Mouse (Mus musculus): ENCODE data around the gene P2ry10.

The P2ry10 gene

GRCm38 (mm10) chrX:107116333-107116732, 28.0 kb downstream of the P2ry10 start:
- H3K4me1 ChIP-seq (replicated peaks; ENCODE audit: low read depth, low read length) = no peaks in the 10 kb centered on the region
- H3K27me3 ChIP-seq (ENCODE audit: insufficient read depth, low read length) = no peaks in the 10 kb centered on the region
- TF ChIP-seq POU5F1 (IDR thresholded peaks at IDR 0.05; ENCODE audit: borderline replicate concordance, low read length) (no peak), CTCF (conservative IDR thresholded peaks at IDR 0.05; ENCODE audit: low read length) (no peak), NANOG (IDR thresholded peaks at IDR 0.05; ENCODE audit: borderline replicate concordance, low read length) (no peak)
- no peaks in the 10 kb centered on the region for H3K36me3 ChIP-seq (ENCODE audit: insufficient read depth, low read length)
- no peaks in the 10 kb centered on the region for H3K9me3 ChIP-seq (ENCODE audit: low read length)
- no peak overlapping the region for H3K4me3 ChIP-seq (replicated peaks; ENCODE audit: low read length)

DNA sequence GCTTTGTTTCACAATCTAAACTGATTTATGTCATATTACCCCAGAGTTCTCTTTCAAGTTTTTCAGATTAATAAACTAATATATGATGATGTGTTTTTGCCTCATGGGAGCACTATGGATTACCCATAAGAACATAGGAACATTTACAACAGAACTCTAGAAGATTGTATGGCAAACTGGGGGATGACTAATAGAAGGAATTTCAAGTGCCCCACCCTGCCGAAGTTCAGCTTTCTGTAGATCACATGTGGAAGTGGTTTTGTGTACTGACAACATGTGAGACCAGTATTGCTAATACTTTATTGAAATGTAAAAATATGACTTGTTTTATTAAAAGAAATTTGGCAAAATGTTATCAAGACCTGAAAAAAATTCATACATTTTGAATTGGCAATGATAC, 28.7 kb downstream of the P2ry10 start:
- TF ChIP-seq NANOG (IDR thresholded peaks at IDR 0.05; ENCODE audit: borderline replicate concordance, low read length) = no peak
- TF ChIP-seq CTCF (conservative IDR thresholded peaks at IDR 0.05; ENCODE audit: low read length) = no peak
- TF ChIP-seq POU5F1 (IDR thresholded peaks at IDR 0.05; ENCODE audit: borderline replicate concordance, low read length) = no peak
- H3K9me3 ChIP-seq (ENCODE audit: low read length) = no peaks in the 10 kb centered on the region
- no peaks in the 10 kb centered on the region for H3K4me1 ChIP-seq (replicated peaks; ENCODE audit: low read depth, low read length)
- no peak overlapping the region for H3K4me3 ChIP-seq (replicated peaks; ENCODE audit: low read length)
- no peaks in the 10 kb centered on the region for H3K36me3 ChIP-seq (ENCODE audit: insufficient read depth, low read length)
- H3K27me3 ChIP-seq (ENCODE audit: insufficient read depth, low read length) = no peaks in the 10 kb centered on the region

GRCm38 (mm10) chrX:107143184-107143583, 54.9 kb downstream of the P2ry10 start:
- TF ChIP-seq CTCF (conservative IDR thresholded peaks at IDR 0.05; ENCODE audit: low read length) (no peak), POU5F1 (IDR thresholded peaks at IDR 0.05; ENCODE audit: borderline replicate concordance, low read length) (no peak), NANOG (IDR thresholded peaks at IDR 0.05; ENCODE audit: borderline replicate concordance, low read length) (no peak)

DNA sequence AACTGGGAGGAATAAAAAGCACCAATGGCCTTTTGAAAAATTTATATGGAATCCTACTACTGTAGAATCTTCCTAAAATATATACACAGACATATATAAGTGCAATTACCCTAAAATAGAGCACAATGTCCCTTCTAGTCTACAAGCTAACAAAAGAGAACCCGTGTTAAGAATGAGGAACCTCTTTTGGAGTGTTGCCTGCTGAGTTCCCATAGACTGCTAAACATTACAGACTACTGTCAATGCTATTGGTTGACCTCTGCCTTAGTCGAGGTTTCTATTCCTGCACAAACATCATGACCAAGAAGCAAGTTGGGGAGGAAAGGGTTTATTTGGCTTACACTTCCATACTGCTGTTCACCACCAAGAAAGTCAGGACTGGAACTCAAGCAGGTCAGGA, 55.6 kb downstream of the P2ry10 start:
- Histone ChIP-seq H3K4me3 (replicated peaks; ENCODE audit: low read length) (no peak overlapping the region), H3K4me1 (replicated peaks; ENCODE audit: low read depth, low read length) (no peaks in the 10 kb centered on the region), H3K36me3 (ENCODE audit: insufficient read depth, low read length) (no peaks in the 10 kb centered on the region), H3K9me3 (ENCODE audit: low read length) (no peaks in the 10 kb centered on the region), H3K27me3 (ENCODE audit: insufficient read depth, low read length) (no peaks in the 10 kb centered on the region)
- TF ChIP-seq CTCF (conservative IDR thresholded peaks at IDR 0.05; ENCODE audit: low read length) (no peak), NANOG (IDR thresholded peaks at IDR 0.05; ENCODE audit: borderline replicate concordance, low read length) (no peak), POU5F1 (IDR thresholded peaks at IDR 0.05; ENCODE audit: borderline replicate concordance, low read length) (no peak)

More at GRCm38 (mm10) chrX:107143184-107143583, 54.9 kb downstream of the P2ry10 start:
- H3K4me1 ChIP-seq (replicated peaks; ENCODE audit: low read depth, low read length) = no peaks in the 10 kb centered on the region
- no peaks in the 10 kb centered on the region for H3K36me3 ChIP-seq (ENCODE audit: insufficient read depth, low read length)
- H3K27me3 ChIP-seq (ENCODE audit: insufficient read depth, low read length) = no peaks in the 10 kb centered on the region
- H3K4me3 ChIP-seq (replicated peaks; ENCODE audit: low read length) = no peak overlapping the region
- no peaks in the 10 kb centered on the region for H3K9me3 ChIP-seq (ENCODE audit: low read length)

- H3K9me3 ChIP-seq (ENCODE audit: low read length) = no peaks in the 10 kb centered on the region
- H3K4me3 ChIP-seq (replicated peaks; ENCODE audit: low read length) = no peak within 1 kb of the TSS
- H3K4me1 ChIP-seq (replicated peaks; ENCODE audit: low read depth, low read length) = no peaks in the 10 kb centered on the region
- TF ChIP-seq CTCF (conservative IDR thresholded peaks at IDR 0.05; ENCODE audit: low read length) (no peak), NANOG (IDR thresholded peaks at IDR 0.05; ENCODE audit: borderline replicate concordance, low read length) (no peak), POU5F1 (IDR thresholded peaks at IDR 0.05; ENCODE audit: borderline replicate concordance, low read length) (no peak)
- no peaks in the 10 kb centered on the region for H3K27me3 ChIP-seq (ENCODE audit: insufficient read depth, low read length)
- H3K36me3 ChIP-seq (ENCODE audit: insufficient read depth, low read length) = no peaks in the 10 kb centered on the region
Observed at GRCm38 (mm10) chrX:107148681-107149080, 60.4 kb downstream of the P2ry10 start, which contains the start of gene P2ry10b. Gene P2ry10b, plus strand, starts transcription at chrX:107148927.

- TF ChIP-seq CTCF (conservative IDR thresholded peaks at IDR 0.05; ENCODE audit: low read length) (no peak), POU5F1 (IDR thresholded peaks at IDR 0.05; ENCODE audit: borderline replicate concordance, low read length) (no peak), NANOG (IDR thresholded peaks at IDR 0.05; ENCODE audit: borderline replicate concordance, low read length) (no peak)
- Histone ChIP-seq H3K4me3 (replicated peaks; ENCODE audit: low read length) (no peak overlapping the region), H3K27me3 (ENCODE audit: insufficient read depth, low read length) (no peaks in the 10 kb centered on the region), H3K9me3 (ENCODE audit: low read length) (no peaks in the 10 kb centered on the region), H3K36me3 (ENCODE audit: insufficient read depth, low read length) (no peaks in the 10 kb centered on the region), H3K4me1 (replicated peaks; ENCODE audit: low read depth, low read length) (no peaks in the 10 kb centered on the region)
Observed at GRCm38 (mm10) chrX:107149391-107149993, 61.2 kb downstream of the P2ry10 start.

DNA sequence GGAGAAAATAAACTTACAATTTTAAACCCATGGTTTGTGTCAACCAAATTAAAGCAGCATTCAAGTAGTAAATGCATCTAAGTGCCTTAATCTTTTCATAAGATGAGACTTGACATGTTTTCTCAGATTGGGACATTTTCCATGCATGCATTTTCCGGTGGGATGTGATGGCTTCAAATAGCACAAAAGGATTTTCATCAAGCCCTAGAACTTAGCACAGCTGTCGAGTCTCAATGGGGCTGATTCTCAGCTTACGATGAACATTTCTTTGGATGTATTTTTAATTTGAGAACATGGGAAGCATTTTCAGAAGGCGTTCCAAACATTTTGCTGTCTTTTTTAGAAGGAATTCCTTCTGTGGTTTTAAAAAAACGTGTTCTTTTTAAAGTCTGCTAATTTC, 61.7 kb downstream of the P2ry10 start:
- TF ChIP-seq POU5F1 (IDR thresholded peaks at IDR 0.05; ENCODE audit: borderline replicate concordance, low read length) (no peak), NANOG (IDR thresholded peaks at IDR 0.05; ENCODE audit: borderline replicate concordance, low read length) (no peak), CTCF (conservative IDR thresholded peaks at IDR 0.05; ENCODE audit: low read length) (no peak)

DNA sequence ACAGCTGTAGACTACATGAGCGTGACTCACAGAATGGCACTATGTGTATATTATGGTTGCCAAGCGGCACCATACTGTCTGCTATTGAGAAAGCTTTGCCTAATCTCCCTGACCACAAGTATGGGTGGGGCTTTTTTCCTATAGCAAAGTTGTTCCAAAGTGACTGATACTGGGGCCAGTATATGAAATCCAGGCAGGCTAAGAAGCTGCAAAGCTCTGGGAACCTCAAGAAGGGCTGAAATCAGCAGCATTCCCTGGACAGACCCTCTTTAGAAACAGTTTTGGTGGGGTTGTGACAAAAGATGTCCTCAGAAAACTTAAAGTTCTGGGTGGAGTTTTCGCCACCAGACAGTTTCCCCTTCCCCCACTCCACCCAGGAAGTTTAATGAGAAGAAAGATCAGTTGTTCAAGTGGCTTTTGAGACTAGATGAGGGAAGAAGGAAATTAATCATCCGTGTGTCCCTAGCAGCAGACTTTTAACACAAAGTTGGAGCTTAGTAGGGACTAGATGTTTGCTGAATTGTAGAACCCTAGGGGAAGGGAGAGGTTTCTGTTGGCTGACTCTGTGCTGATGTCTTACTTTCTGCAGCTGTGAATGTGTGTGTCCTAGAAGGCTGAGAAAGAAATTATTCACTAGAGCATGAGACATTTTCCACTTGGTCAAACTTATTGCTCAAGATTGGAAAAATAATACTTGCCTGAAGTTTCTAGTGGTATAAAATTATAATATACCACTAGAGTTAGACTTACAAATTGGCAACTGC, 62.6 kb downstream of the P2ry10 start:
- no peaks in the 10 kb centered on the region for H3K4me1 ChIP-seq (replicated peaks; ENCODE audit: low read depth, low read length)
- no peaks in the 10 kb centered on the region for H3K9me3 ChIP-seq (ENCODE audit: low read length)
- H3K4me3 ChIP-seq (replicated peaks; ENCODE audit: low read length) = no peak overlapping the region
- TF ChIP-seq CTCF (conservative IDR thresholded peaks at IDR 0.05; ENCODE audit: low read length) = no peak
- no peak for TF ChIP-seq POU5F1 (IDR thresholded peaks at IDR 0.05; ENCODE audit: borderline replicate concordance, low read length)
- no peak for TF ChIP-seq NANOG (IDR thresholded peaks at IDR 0.05; ENCODE audit: borderline replicate concordance, low read length)
- H3K27me3 ChIP-seq (ENCODE audit: insufficient read depth, low read length) = no peaks in the 10 kb centered on the region
- H3K36me3 ChIP-seq (ENCODE audit: insufficient read depth, low read length) = no peaks in the 10 kb centered on the region

More for the DNA sequence above, 61.7 kb downstream of the P2ry10 start:
- H3K4me3 ChIP-seq (replicated peaks; ENCODE audit: low read length) = no peak overlapping the region
- no peaks in the 10 kb centered on the region for H3K9me3 ChIP-seq (ENCODE audit: low read length)
- H3K4me1 ChIP-seq (replicated peaks; ENCODE audit: low read depth, low read length) = no peaks in the 10 kb centered on the region
- H3K27me3 ChIP-seq (ENCODE audit: insufficient read depth, low read length) = no peaks in the 10 kb centered on the region
- no peaks in the 10 kb centered on the region for H3K36me3 ChIP-seq (ENCODE audit: insufficient read depth, low read length)
